Mouse (Mus musculus): ENCODE measurements around the gene Tigar.

DNA sequence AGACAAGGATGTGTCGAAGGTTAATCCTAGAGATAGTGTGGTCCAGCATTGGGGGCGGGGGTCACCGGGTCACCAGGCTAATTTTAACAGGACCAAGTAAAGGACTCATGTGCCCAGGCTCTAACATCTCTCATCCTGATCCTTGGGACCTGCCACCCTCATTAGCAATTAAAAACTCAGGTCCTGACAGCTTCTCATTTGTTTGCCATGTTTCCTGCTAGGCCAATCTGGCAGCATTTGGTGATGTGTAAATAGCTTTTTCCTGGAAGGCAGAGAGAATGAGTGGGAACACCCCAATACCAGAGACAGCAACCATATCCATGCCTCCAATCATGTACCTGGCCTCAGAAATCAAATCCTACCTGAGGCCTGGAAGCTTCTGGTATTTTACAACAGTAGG lies 22.6 kb upstream of the Tigar start:
- TF ChIP-seq CTCF (IDR thresholded peaks at IDR 0.05; ENCODE audit: control insufficient read depth, insufficient read depth, low read length) (no peak), POLR2A (IDR thresholded peaks at IDR 0.05; ENCODE audit: borderline replicate concordance, control insufficient read depth, low read depth, low read length) (no peak)
